8 mouse cellular contexts compared by ENCODE assay signal in genomic region chr17:13683027-13683410, GRCm38 (mm10).
A peak's percentile ranks its signal among the peaks of the same experiment; 100 is the strongest.
DNase-seq lines count a peak whose midpoint lies in the region; ATAC-seq and TF ChIP-seq lines count a peak whose summit lies in the region.

No protein-coding gene starts in this region.

- DNase-seq in left cerebral cortex, adult 2 months (ENCODE audit: extremely low spot score in 1 of 2, low spot score in 2 of 2) = no peak
- no peak for DNase-seq in left cerebral cortex, adult 9 months (ENCODE audit: low spot score in 2 of 2)
- no peak for DNase-seq in embryonic facial prominence, embryonic 10.5 days (ENCODE audit: low spot score)
- no peak for DNase-seq in hindbrain, postnatal 0 days (ENCODE audit: low spot score)
- no peak for DNase-seq in right cerebral cortex, postnatal 14 days
- no peak for DNase-seq in kidney, postnatal 36 days
- DNase-seq in spleen, postnatal 36 days (ENCODE audit: low spot score in 2 of 2) = no peak

- H3K4me3 ChIP-seq in left cerebral cortex, adult 2 months = peak overlapping the region; percentile 30
- H3K4me3 ChIP-seq in embryonic facial prominence, embryonic 10.5 days = peak overlapping the region; percentile 47
- H3K4me3 ChIP-seq in hindbrain, postnatal 0 days (ENCODE audit: low read length) = peak overlapping the region; percentile 15
- peak overlapping the region; percentile 43 for H3K4me3 ChIP-seq in myocyte

- H3K9ac ChIP-seq in hindbrain, postnatal 0 days (replicated peaks; ENCODE audit: low read length) = peak overlapping the region; percentile 28; the same call in 1 of the 2 replicates

- 31% methylated on average over 4 of the region's 4 CpGs for WGBS in embryonic facial prominence, embryonic 10.5 days
- WGBS in hindbrain, postnatal 0 days = 24% methylated on average over 4 of the region's 4 CpGs

- TF ChIP-seq CTCF in left cerebral cortex, adult 2 months (IDR thresholded peaks at IDR 0.05) = no peak
- no peak for TF ChIP-seq CTCF in hindbrain, postnatal 0 days (IDR thresholded peaks at IDR 0.05; ENCODE audit: low read depth)

- H3K36me3 ChIP-seq in embryonic facial prominence, embryonic 10.5 days (replicated peaks) = no peaks in the 10 kb centered on the region
- H3K36me3 ChIP-seq in hindbrain, postnatal 0 days (ENCODE audit: insufficient read depth, low read length) = no peaks in the 10 kb centered on the region
- H3K36me3 ChIP-seq in myocyte (ENCODE audit: control insufficient read depth, insufficient read depth) = no peaks in the 10 kb centered on the region

- peak; percentile 15 for TF ChIP-seq POLR2A in myocyte (IDR thresholded peaks at IDR 0.05; ENCODE audit: insufficient read length, low read depth)

- H3K4me2 ChIP-seq in hindbrain, postnatal 0 days (ENCODE audit: low read depth, low read length) = peak overlapping the region; percentile 42
- peak overlapping the region; percentile 69 for H3K4me2 ChIP-seq in myocyte (ENCODE audit: low read depth)

- intact Hi-C loops in left cerebral cortex, adult 2 months (cut with DNase I) = loop anchor here (5.0 kb wide), 1 partner anchor 116 kb away; no protein-coding TSS in a partner anchor

- H3K9me3 ChIP-seq in embryonic facial prominence, embryonic 10.5 days = no peaks in the 10 kb centered on the region
- no peaks in the 10 kb centered on the region; the same call in 1 of the 2 replicates for H3K9me3 ChIP-seq in hindbrain, postnatal 0 days (ENCODE audit: low read length)

- peak overlapping the region; percentile 77 for H3K27ac ChIP-seq in left cerebral cortex, adult 2 months
- peak overlapping the region; percentile 87 for H3K27ac ChIP-seq in embryonic facial prominence, embryonic 10.5 days (replicated peaks)
- peak overlapping the region; percentile 73 for H3K27ac ChIP-seq in hindbrain, postnatal 0 days

- peak overlapping the region; percentile 16 for H3ac ChIP-seq in myocyte (ENCODE audit: control insufficient read depth, insufficient read length)

- H3K4me1 ChIP-seq in embryonic facial prominence, embryonic 10.5 days = peaks cover 40% of the 10 kb centered on the region
- peaks cover 18% of the 10 kb centered on the region for H3K4me1 ChIP-seq in hindbrain, postnatal 0 days (ENCODE audit: insufficient read depth, low read length)

- H3K27me3 ChIP-seq in embryonic facial prominence, embryonic 10.5 days (replicated peaks; ENCODE audit: low read depth, poor library complexity, severe bottlenecking) = peaks cover 6% of the 10 kb centered on the region; the same call in 1 of the 2 replicates
- no peaks in the 10 kb centered on the region for H3K27me3 ChIP-seq in hindbrain, postnatal 0 days (ENCODE audit: insufficient read depth, low read length)
- H3K27me3 ChIP-seq in myocyte (ENCODE audit: control insufficient read depth, insufficient read depth, insufficient read length) = no peaks in the 10 kb centered on the region

- ATAC-seq in hindbrain, postnatal 0 days = no peak

- no peaks in the 10 kb centered on the region for H3K79me2 ChIP-seq in myocyte (ENCODE audit: control insufficient read depth, insufficient read depth)

TF ChIP-seq in myocyte, 11 proteins besides CTCF, POLR2A, EP300 and RAD21:
- TF ChIP-seq USF1 (IDR thresholded peaks at IDR 0.05; ENCODE audit: low read depth) (no peak), CEBPB (IDR thresholded peaks at IDR 0.05; ENCODE audit: insufficient read depth, poor library complexity, severe bottlenecking) (no peak), TCF12 (IDR thresholded peaks at IDR 0.05; ENCODE audit: insufficient read depth, poor library complexity, severe bottlenecking) (no peak), MAX (IDR thresholded peaks at IDR 0.05; ENCODE audit: low read depth) (no peak), MYOD1 (IDR thresholded peaks at IDR 0.05; ENCODE audit: control insufficient read depth in 1 of 3, insufficient read length in 2 of 3, low read depth in 2 of 3) (no peak), MYOG (IDR thresholded peaks at IDR 0.05; ENCODE audit: control insufficient read depth in 1 of 3, insufficient read depth in 1 of 3, insufficient read length in 2 of 3, low read depth in 2 of 3) (no peak), SRF (IDR thresholded peaks at IDR 0.05; ENCODE audit: control insufficient read depth, insufficient read length, low read depth) (no peak), E2F4 (IDR thresholded peaks at IDR 0.05; ENCODE audit: insufficient read depth) (no peak), REST (IDR thresholded peaks at IDR 0.05; ENCODE audit: insufficient read depth, insufficient read length) (no peak), POLR2AphosphoS2 (IDR thresholded peaks at IDR 0.05; ENCODE audit: insufficient read length, low read depth) (no peak), TCF3 (IDR thresholded peaks at IDR 0.05; ENCODE audit: insufficient read length, low read depth) (no peak)
